Mouse (Mus musculus) left cerebral cortex, postnatal 25 days (tissue): ENCODE measurements at regions not wholly inside any gene's neighbourhood (a gene's known extent, or its start where the extent isn't known, plus 50 kb on each side); places are given as distances from the start of the nearest gene placed in this dataset.

Source experiments
- DNase-seq, 2 experiments: peaks; one replicate each; pipeline ENCODE4 v3.0.0; 2022; ENCODE audit warnings: low spot score in 2 of 2, mixed read lengths in 1 of 2
- intact Hi-C: fragments of 180-260 bp; cut with DNase I; formaldehyde crosslinking; loops from one replicate; pipeline ENCODE4 v1.15.1; 2025

DNA sequence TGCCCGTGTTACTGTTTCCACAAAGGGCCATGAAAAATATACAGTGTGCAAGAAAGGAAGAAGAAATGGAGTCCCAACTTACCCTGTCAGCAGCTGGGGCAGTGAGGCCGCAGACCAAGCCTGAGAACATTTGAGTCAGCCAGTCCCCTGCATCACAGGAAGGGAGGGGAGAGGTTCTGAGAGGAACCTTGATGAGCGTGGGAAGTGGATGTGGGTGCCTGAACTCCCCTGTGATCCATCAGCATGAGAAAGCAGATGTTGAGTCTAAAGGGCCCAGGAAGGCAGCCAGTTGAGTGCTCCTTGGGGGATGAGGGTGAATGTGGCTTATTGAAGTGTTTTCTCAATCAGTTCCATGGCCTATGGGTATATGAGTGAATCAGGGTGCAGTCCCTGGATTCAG lies 122.8 kb downstream of the Fam43a start:
- DNase-seq: no peak
- intact Hi-C loops: no loop called here

GRCm38 (mm10) chr16:30724591-30724990 lies 125.1 kb downstream of the Fam43a start:
- no peak for DNase-seq
- intact Hi-C loops: no loop called here

- DNase-seq: no peak
- intact Hi-C loops: no loop called here
Observed at GRCm38 (mm10) chr16:30732770-30733415, 133.4 kb downstream of the Fam43a start.

GRCm38 (mm10) chr16:30733478-30733877 lies 134.0 kb downstream of the Fam43a start:
- DNase-seq: no peak
- intact Hi-C loops: no loop called here

DNA sequence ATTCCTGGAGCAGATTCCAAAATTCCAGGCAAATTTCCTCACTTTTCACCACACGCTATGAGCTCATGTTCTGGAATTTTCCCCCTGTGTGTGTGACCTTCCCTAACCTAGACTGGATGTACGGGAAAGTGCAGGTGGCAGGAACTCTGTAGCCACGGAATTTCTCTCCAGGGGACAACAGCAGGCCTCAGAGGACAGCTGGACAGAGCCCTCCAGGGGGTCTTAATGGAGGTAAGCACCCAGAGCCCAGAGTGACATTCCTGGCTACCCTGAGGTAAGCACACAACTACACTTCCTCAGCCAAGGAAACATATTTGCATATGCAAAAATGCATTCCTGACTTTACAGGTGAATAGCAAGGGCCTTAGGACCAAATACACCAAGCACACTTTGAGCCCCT lies 135.8 kb downstream of the Fam43a start:
- intact Hi-C loops: loop anchor here (5.0 kb wide), 1 partner anchor 242 kb away; no protein-coding TSS in a partner anchor

DNA sequence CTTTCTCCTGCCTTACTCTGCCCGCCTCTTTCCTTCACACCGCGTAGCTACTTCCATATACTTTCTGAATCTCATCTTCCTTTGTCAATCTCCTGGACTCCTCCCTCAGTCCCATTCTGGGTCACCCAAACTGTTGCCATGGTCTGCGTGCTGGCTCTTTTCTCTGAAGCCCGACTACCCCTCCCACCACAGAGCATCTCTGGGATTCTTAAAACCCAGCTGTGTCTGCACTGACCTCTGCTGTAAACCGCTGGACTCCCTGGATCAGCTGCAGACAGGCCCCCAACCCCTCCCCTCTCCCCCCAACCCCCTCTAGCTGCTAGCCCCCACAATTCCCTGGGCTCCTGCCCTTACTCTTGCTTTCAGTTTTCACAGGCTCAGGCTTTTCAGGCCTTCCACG lies 136.4 kb downstream of the Fam43a start:
- intact Hi-C loops: loop anchor here (5.0 kb wide), 1 partner anchor 241 kb away; no protein-coding TSS in a partner anchor
- no peak for DNase-seq

More for the DNA sequence above, 135.8 kb downstream of the Fam43a start:
- DNase-seq: no peak

- DNase-seq: peak; percentile 14 to 26
- intact Hi-C loops: loop anchor here (5.0 kb wide), 1 partner anchor 241 kb away; no protein-coding TSS in a partner anchor
Observed at GRCm38 (mm10) chr16:30736662-30737326, 137.3 kb downstream of the Fam43a start.

DNA sequence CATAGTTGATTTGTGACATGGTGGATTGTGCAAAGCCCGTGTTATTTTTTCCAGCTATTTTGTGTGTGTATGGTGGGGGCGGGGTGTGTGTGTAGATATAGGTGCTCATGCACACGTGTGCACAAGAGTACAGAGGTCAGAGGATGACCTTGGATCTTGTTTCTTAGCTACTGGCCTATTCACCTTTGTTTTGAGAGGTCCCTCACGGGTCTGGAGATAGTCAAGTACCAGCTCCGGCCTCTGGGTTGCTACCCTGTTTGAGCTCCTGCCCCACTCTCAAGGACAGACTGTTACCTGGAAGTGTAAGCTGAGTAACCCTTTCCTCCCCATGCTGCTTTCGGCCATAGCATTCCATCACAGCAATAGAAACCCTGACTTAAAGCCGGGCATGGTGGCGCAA lies 138.0 kb downstream of the Fam43a start:
- intact Hi-C loops: loop anchor here (5.0 kb wide), 1 partner anchor 240 kb away; no protein-coding TSS in a partner anchor
- no peak for DNase-seq

GRCm38 (mm10) chr16:30739651-30740050 lies 140.1 kb downstream of the Fam43a start:
- intact Hi-C loops: loop anchor here (5.0 kb wide), 1 partner anchor 238 kb away; no protein-coding TSS in a partner anchor
- no peak for DNase-seq

GRCm38 (mm10) chr16:30741192-30741591 lies 141.7 kb downstream of the Fam43a start:
- intact Hi-C loops: no loop called here

DNA sequence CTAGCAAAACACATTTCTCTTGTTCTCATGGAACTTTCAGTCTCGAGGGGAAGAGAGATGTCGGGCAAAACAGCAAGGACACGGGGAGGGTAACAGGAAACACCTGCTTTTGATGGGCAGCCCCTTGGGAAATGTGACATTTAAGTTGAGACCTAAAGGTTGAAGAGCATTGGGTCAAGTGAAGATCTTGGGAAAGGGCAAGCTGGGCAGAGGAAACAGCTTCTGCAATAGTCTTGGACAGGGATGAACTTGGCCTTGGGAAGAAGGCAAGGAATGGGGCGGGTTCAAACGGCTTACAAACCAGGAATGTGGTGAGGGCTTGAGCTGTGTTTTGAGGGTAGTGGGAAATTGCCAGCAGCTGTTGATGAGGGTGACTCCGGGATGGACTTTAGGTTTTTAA lies 143.0 kb downstream of the Fam43a start:
- no peak for DNase-seq
- intact Hi-C loops: no loop called here

More at GRCm38 (mm10) chr16:30741192-30741591, 141.7 kb downstream of the Fam43a start:
- no peak for DNase-seq

DNA sequence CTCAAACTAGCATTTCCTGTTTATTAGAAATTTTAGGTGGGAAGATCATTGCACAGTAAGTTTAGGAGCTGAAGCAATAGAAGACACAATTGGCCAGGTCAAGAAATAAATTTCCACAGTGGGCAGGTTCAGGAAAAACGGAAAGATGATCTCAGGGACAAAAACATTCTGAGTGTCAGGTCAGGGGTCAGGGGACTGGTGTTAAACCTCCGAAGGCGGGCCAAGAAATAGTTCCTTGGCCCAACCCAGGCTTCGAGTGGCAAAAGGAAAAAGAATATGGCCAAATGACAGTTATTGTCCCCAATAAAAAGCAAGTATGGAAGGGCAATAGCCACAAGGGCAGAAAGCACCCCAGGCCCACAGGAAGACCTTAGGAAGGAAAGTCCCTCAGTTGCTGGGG lies 144.0 kb downstream of the Fam43a start:
- intact Hi-C loops: no loop called here
- no peak for DNase-seq

GRCm38 (mm10) chr16:30744237-30744636 lies 144.7 kb downstream of the Fam43a start:
- intact Hi-C loops: no loop called here
- no peak for DNase-seq

GRCm38 (mm10) chr16:30745598-30746181 lies 146.2 kb downstream of the Fam43a start:
- DNase-seq: peak; percentile 20 to 52
- intact Hi-C loops: no loop called here

- intact Hi-C loops: no loop called here
- no peak for DNase-seq
Observed at GRCm38 (mm10) chr16:30746211-30746610, 146.7 kb downstream of the Fam43a start.

- intact Hi-C loops: no loop called here
- DNase-seq: peak in 1 of 2 experiments; percentile 10
Observed at GRCm38 (mm10) chr16:30749841-30750240, 150.3 kb downstream of the Fam43a start.

- intact Hi-C loops: no loop called here
- no peak for DNase-seq
Observed at GRCm38 (mm10) chr16:30755771-30756170, 156.2 kb downstream of the Fam43a start.

DNA sequence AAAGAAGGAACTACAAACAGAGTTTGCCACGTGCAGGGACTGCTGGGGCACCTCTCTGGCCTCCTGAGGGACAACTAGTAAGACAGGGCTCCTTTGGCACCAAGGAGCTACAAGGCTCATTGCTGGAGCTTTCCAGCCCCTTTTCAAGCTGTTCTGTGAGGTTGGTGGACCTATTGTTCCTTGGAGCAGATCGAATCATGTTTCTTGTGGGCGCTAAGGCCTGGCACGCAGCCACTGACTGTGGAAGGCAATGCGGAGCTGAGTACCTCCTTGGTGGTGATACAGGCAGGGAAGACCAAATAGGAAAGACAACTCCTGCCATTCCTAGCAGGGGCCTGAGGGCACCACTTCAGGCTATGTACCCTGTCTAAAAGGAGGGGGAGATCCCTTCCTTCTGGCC lies 157.2 kb downstream of the Fam43a start:
- intact Hi-C loops: no loop called here
- DNase-seq: peak; percentile 11 to 14

DNA sequence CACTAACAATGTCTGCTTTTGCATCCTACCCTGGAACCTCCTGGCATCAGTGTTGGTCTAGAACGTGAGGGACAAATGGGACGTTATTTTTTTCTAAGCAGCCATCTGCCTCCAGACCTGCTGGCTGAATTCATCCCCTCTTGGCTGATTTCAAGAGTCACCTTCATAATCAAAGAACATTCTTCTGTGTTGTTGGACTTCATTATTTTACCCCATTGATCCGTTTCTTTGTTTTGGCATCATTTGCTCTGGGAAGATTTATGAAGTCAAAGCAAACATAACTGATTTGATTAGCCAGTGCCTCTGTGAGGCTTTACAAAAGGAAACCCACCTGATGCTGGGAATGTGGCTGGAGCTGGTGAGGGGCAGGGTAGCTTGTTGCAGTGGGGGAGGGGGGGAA lies 158.0 kb downstream of the Fam43a start:
- intact Hi-C loops: no loop called here
- DNase-seq: no peak

GRCm38 (mm10) chr16:30758041-30758440 lies 158.5 kb downstream of the Fam43a start:
- DNase-seq: no peak
- intact Hi-C loops: no loop called here

DNA sequence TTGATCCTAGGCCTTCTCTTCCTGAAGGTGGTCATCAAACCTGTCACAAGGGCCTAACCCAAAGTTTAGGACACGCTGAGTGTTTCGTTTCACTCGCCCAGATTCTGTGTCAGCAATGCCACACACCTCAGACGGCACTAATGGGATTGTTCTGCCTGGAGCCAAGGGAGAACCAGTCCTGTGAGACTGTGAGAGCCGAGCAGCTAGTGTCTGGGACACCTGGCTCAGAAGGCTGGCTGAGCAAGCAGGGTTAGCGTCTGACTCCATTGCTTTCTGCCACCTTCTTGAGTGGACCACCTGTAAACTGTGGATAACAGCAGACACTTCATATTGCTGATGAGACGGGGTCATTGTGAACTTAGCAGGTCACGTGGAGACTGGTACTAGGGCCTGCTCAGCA lies 160.0 kb downstream of the Fam43a start:
- intact Hi-C loops: no loop called here
- DNase-seq: no peak
